Mouse (Mus musculus): Measurements from ENCODE around the gene Metrn. TPM values are rescaled to one million over a fixed set of nuclear protein-coding genes. Genes with fewer than 3 reads are reported as not detected.

Gene Metrn
- polyA plus RNA-seq, 1 experiment from 2014 or later = 40.0 TPM

- Histone ChIP-seq H3K9ac (peak overlapping the region; percentile 41), H3K27ac (peak overlapping the region; percentile 47; the same call in 1 of the 2 replicates), H3K9me3 (no peaks in the 10 kb centered on the region), H3K36me3 (peaks cover 49% of the 10 kb centered on the region), H3K4me3 (peak overlapping the region; percentile 38), H3K4me2 (peak overlapping the region; percentile 86), H3K27me3 (no peaks in the 10 kb centered on the region), H3K4me1 (peaks cover 48% of the 10 kb centered on the region)
- WGBS = 22% methylated on average over 23 of the region's 23 CpGs
- ATAC-seq (ENCODE audit: insufficient number of reproducible peaks, low FRiP score, low TSS enrichment, low read depth) = no peak
Measured at GRCm38 (mm10) chr17:25836397-25837075, 39.6 kb upstream of the Metrn start.

GRCm38 (mm10) chr17:25835816-25836215 lies 38.9 kb upstream of the Metrn start:
- no peak overlapping the region for H3K9ac ChIP-seq
- peak overlapping the region; percentile 38 for H3K4me3 ChIP-seq
- no peak for ATAC-seq (ENCODE audit: insufficient number of reproducible peaks, low FRiP score, low TSS enrichment, low read depth)
- no peaks in the 10 kb centered on the region for H3K27me3 ChIP-seq
- H3K27ac ChIP-seq = no peak overlapping the region
- peaks cover 49% of the 10 kb centered on the region for H3K36me3 ChIP-seq
- no peaks in the 10 kb centered on the region for H3K9me3 ChIP-seq
- peaks cover 55% of the 10 kb centered on the region for H3K4me1 ChIP-seq
- 87% methylated on average over 16 of the region's 16 CpGs for WGBS
- H3K4me2 ChIP-seq = peak overlapping the region; percentile 86

GRCm38 (mm10) chr17:25835301-25835700 lies 38.4 kb upstream of the Metrn start:
- Histone ChIP-seq H3K4me1 (peaks cover 60% of the 10 kb centered on the region), H3K4me3 (peak overlapping the region; percentile 38; the same call in 1 of the 2 replicates), H3K9ac (no peak overlapping the region), H3K4me2 (peak overlapping the region; percentile 86), H3K27me3 (no peaks in the 10 kb centered on the region), H3K27ac (no peak overlapping the region), H3K36me3 (peaks cover 49% of the 10 kb centered on the region), H3K9me3 (no peaks in the 10 kb centered on the region)
- WGBS = 88% methylated on average over 7 of the region's 7 CpGs
- ATAC-seq (ENCODE audit: insufficient number of reproducible peaks, low FRiP score, low TSS enrichment, low read depth) = no peak

GRCm38 (mm10) chr17:25834595-25835222 lies 37.8 kb upstream of the Metrn start:
- Histone ChIP-seq H3K4me2 (peak overlapping the region; percentile 86), H3K27ac (peak overlapping the region; percentile 97), H3K4me3 (peak overlapping the region; percentile 77), H3K27me3 (no peaks in the 10 kb centered on the region), H3K4me1 (peaks cover 66% of the 10 kb centered on the region), H3K9me3 (no peaks in the 10 kb centered on the region), H3K9ac (peak overlapping the region; percentile 81; the same call in 1 of the 2 replicates), H3K36me3 (peaks cover 45% of the 10 kb centered on the region)
- no peak for ATAC-seq (ENCODE audit: insufficient number of reproducible peaks, low FRiP score, low TSS enrichment, low read depth)
- WGBS = 76% methylated on average over 12 of the region's 12 CpGs

- peak overlapping the region; percentile 81 for H3K9ac ChIP-seq
- H3K4me1 ChIP-seq = peaks cover 70% of the 10 kb centered on the region
- no peak for ATAC-seq (ENCODE audit: insufficient number of reproducible peaks, low FRiP score, low TSS enrichment, low read depth)
- peak overlapping the region; percentile 86 for H3K4me2 ChIP-seq
- no peaks in the 10 kb centered on the region for H3K27me3 ChIP-seq
- H3K4me3 ChIP-seq = peak overlapping the region; percentile 77
- H3K9me3 ChIP-seq = no peaks in the 10 kb centered on the region
- peak overlapping the region; percentile 97 for H3K27ac ChIP-seq
- peaks cover 39% of the 10 kb centered on the region for H3K36me3 ChIP-seq
- WGBS = 31% methylated on average over 6 of the region's 6 CpGs
Measured at GRCm38 (mm10) chr17:25833961-25834594, 37.1 kb upstream of the Metrn start.

GRCm38 (mm10) chr17:25833291-25833663 lies 36.3 kb upstream of the Metrn start, which contains the start of gene Stub1:
Gene Stub1 (minus strand): TSS chr17:25833404.
- Histone ChIP-seq H3K4me2 (peak within 1 kb of the TSS; percentile 86), H3K4me3 (peak within 1 kb of the TSS; percentile 77), H3K9ac (peak within 1 kb of the TSS; percentile 81), H3K27ac (peak within 1 kb of the TSS; percentile 97), H3K9me3 (no peaks in the 10 kb centered on the region), H3K27me3 (no peaks in the 10 kb centered on the region), H3K36me3 (peaks cover 32% of the 10 kb centered on the region), H3K4me1 (peaks cover 73% of the 10 kb centered on the region)
- under 1% methylated on average over 24 of the region's 24 CpGs for WGBS
- ATAC-seq (ENCODE audit: insufficient number of reproducible peaks, low FRiP score, low TSS enrichment, low read depth) = peak; percentile 55

- Histone ChIP-seq H3K4me2 (peak overlapping the region; percentile 86), H3K4me3 (peak overlapping the region; percentile 77), H3K36me3 (peaks cover 27% of the 10 kb centered on the region), H3K9me3 (no peaks in the 10 kb centered on the region), H3K27me3 (no peaks in the 10 kb centered on the region), H3K4me1 (peaks cover 78% of the 10 kb centered on the region), H3K27ac (peak overlapping the region; percentile 97), H3K9ac (peak overlapping the region; percentile 81)
- under 1% methylated on average over 72 of the region's 77 CpGs for WGBS
- peak; percentile 91 for ATAC-seq (ENCODE audit: insufficient number of reproducible peaks, low FRiP score, low TSS enrichment, low read depth)
Measured at GRCm38 (mm10) chr17:25832436-25833290, 35.7 kb upstream of the Metrn start.

GRCm38 (mm10) chr17:25831451-25832281 lies 34.7 kb upstream of the Metrn start:
- Histone ChIP-seq H3K4me2 (peak overlapping the region; percentile 86), H3K4me3 (peak overlapping the region; percentile 77), H3K27me3 (no peaks in the 10 kb centered on the region), H3K9ac (peak overlapping the region; percentile 81), H3K27ac (peak overlapping the region; percentile 97), H3K36me3 (peaks cover 36% of the 10 kb centered on the region), H3K9me3 (no peaks in the 10 kb centered on the region), H3K4me1 (peaks cover 70% of the 10 kb centered on the region)
- 57% methylated on average over 21 of the region's 21 CpGs for WGBS
- ATAC-seq (ENCODE audit: insufficient number of reproducible peaks, low FRiP score, low TSS enrichment, low read depth) = no peak

- H3K27me3 ChIP-seq = no peaks in the 10 kb centered on the region
- peak overlapping the region; percentile 86 for H3K4me2 ChIP-seq
- H3K9ac ChIP-seq = 0 out of 2 replicates have a peak overlapping the region, but pooled peaks have one; percentile 81
- peaks cover 44% of the 10 kb centered on the region for H3K36me3 ChIP-seq
- no peaks in the 10 kb centered on the region for H3K9me3 ChIP-seq
- peak overlapping the region; percentile 77 for H3K4me3 ChIP-seq
- peaks cover 65% of the 10 kb centered on the region for H3K4me1 ChIP-seq
- no peak for ATAC-seq (ENCODE audit: insufficient number of reproducible peaks, low FRiP score, low TSS enrichment, low read depth)
- peak overlapping the region; percentile 3; the same call in 1 of the 2 replicates for H3K27ac ChIP-seq
- 88% methylated on average over 14 of the region's 14 CpGs for WGBS
Measured at GRCm38 (mm10) chr17:25830806-25831431, 34.0 kb upstream of the Metrn start.

- Histone ChIP-seq H3K4me1 (peaks cover 64% of the 10 kb centered on the region), H3K27ac (peak overlapping the region; percentile 3; the same call in 1 of the 2 replicates), H3K9ac (no peak overlapping the region), H3K4me2 (peak overlapping the region; percentile 66), H3K9me3 (no peaks in the 10 kb centered on the region), H3K36me3 (peaks cover 48% of the 10 kb centered on the region), H3K27me3 (no peaks in the 10 kb centered on the region), H3K4me3 (peak overlapping the region; percentile 62)
- 76% methylated on average over 4 of the region's 4 CpGs for WGBS
- no peak for ATAC-seq (ENCODE audit: insufficient number of reproducible peaks, low FRiP score, low TSS enrichment, low read depth)
Measured at GRCm38 (mm10) chr17:25830200-25830753, 33.3 kb upstream of the Metrn start.

All from limb, embryonic 15.5 days (tissue).